Comparison of ENCODE assay signal across 8 mouse cellular contexts in the genomic region with DNA sequence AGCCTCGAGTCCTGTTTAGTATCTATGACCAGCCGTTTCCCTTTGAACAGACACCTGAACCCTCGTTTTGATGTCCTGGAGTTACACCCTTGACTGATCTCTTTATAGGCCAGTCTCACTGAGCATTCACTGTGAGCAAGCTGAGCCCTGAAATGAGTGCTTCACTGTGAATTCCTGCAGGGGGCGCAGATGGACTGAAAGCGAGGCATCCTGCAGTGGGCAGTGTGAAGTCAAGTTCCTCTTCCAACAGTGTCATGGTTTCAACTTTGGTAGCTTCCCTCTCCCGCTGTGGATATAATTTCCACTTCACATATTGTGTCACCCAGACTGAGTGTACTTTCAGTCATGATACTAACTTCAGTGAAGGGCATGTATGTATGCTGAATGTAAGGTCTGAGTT.
A peak's percentile ranks its signal among the peaks of the same experiment; 100 is the strongest.
DNase-seq lines count a peak whose midpoint lies in the region; ATAC-seq and TF ChIP-seq lines count a peak whose summit lies in the region.

No protein-coding gene starts in this region.

- no peaks in the 10 kb centered on the region for H3K9me3 ChIP-seq in forebrain, embryonic 11.5 days (ENCODE audit: control insufficient read depth, low read length)
- no peaks in the 10 kb centered on the region for H3K9me3 ChIP-seq in lung, embryonic 16.5 days (ENCODE audit: control insufficient read depth, low read length)

- TF ChIP-seq CTCF in bone marrow macrophage, adult 2 months (IDR thresholded peaks at IDR 0.05; ENCODE audit: low read depth, low read length): peak; percentile 73
- TF ChIP-seq CTCF in thymus, adult 2 months (IDR thresholded peaks at IDR 0.05; ENCODE audit: borderline replicate concordance, control insufficient read depth, extremely low read depth, insufficient read depth, low read length, poor library complexity): peak; percentile 68; the same call in 1 of the 2 replicates

- no peaks in the 10 kb centered on the region for H3K4me1 ChIP-seq in bone marrow macrophage, adult 2 months (ENCODE audit: control insufficient read depth, insufficient read depth, low read length)
- H3K4me1 ChIP-seq in forebrain, embryonic 11.5 days (replicated peaks; ENCODE audit: control insufficient read depth, insufficient read depth, low read length): no peaks in the 10 kb centered on the region
- peaks cover 8% of the 10 kb centered on the region; the same call in 1 of the 2 replicates for H3K4me1 ChIP-seq in lung, embryonic 16.5 days (replicated peaks; ENCODE audit: control insufficient read depth, insufficient read depth, low read length)
- H3K4me1 ChIP-seq in thymus, adult 2 months (replicated peaks; ENCODE audit: control insufficient read depth, insufficient read depth, low read length): peaks cover 23% of the 10 kb centered on the region

- no peak overlapping the region for H3K27ac ChIP-seq in bone marrow macrophage, adult 2 months (ENCODE audit: insufficient read depth, low read depth, low read length)
- no peak overlapping the region for H3K27ac ChIP-seq in forebrain, embryonic 11.5 days (ENCODE audit: low read depth, low read length)
- no peak overlapping the region for H3K27ac ChIP-seq in lung, embryonic 16.5 days (ENCODE audit: low read length)
- H3K27ac ChIP-seq in thymus, adult 2 months (ENCODE audit: control insufficient read depth, insufficient read depth, low read length): no peak overlapping the region

- no peak overlapping the region for H3K4me2 ChIP-seq in forebrain, embryonic 11.5 days (ENCODE audit: low read depth, low read length, severe bottlenecking)
- no peak overlapping the region for H3K4me2 ChIP-seq in lung, embryonic 16.5 days (ENCODE audit: low read depth, low read length)

- DNase-seq in CD8-positive naive resting alpha-beta T cell, adult 2 months (ENCODE audit: low read depth in 2 of 2, low spot score in 2 of 2): peak; percentile 71 to 80
- DNase-seq in forebrain, embryonic 11.5 days (ENCODE audit: low spot score): peak; percentile 76
- peak; percentile 75 to 81 for DNase-seq in heart, postnatal 36 days
- DNase-seq in layer of hippocampus, adult 11-12 months (ENCODE audit: low spot score): peak; percentile 67
- DNase-seq in ovary, adult 18-20 months (ENCODE audit: low spot score): peak; percentile 18
- DNase-seq in thymus, adult 2 months: peak; percentile 81

- no peak overlapping the region for H3K9ac ChIP-seq in forebrain, embryonic 11.5 days (ENCODE audit: low read length)
- no peak overlapping the region for H3K9ac ChIP-seq in lung, embryonic 16.5 days (ENCODE audit: low read length)

- no peak overlapping the region for H3K4me3 ChIP-seq in bone marrow macrophage, adult 2 months (ENCODE audit: insufficient read depth, low read length)
- H3K4me3 ChIP-seq in forebrain, embryonic 11.5 days (ENCODE audit: low read depth, low read length): no peak overlapping the region
- no peak overlapping the region for H3K4me3 ChIP-seq in lung, embryonic 16.5 days (ENCODE audit: low read length)
- H3K4me3 ChIP-seq in thymus, adult 2 months (ENCODE audit: control insufficient read depth, insufficient read depth, low read length): no peak overlapping the region

- ATAC-seq in forebrain, embryonic 11.5 days (replicated peaks; ENCODE audit: low FRiP score): peak; percentile 82
- ATAC-seq in lung, embryonic 16.5 days (ENCODE audit: low read depth): peak; percentile 63

- no peak for TF ChIP-seq POLR2A in bone marrow macrophage, adult 2 months (IDR thresholded peaks at IDR 0.05; ENCODE audit: borderline replicate concordance, low read depth, low read length)
- no peak for TF ChIP-seq POLR2A in thymus, adult 2 months (IDR thresholded peaks at IDR 0.05; ENCODE audit: control insufficient read depth, extremely low read depth, insufficient read depth, low read length, poor library complexity)

- H3K27me3 ChIP-seq in forebrain, embryonic 11.5 days (ENCODE audit: control insufficient read depth, insufficient read depth, low read length): no peaks in the 10 kb centered on the region
- no peaks in the 10 kb centered on the region for H3K27me3 ChIP-seq in lung, embryonic 16.5 days (ENCODE audit: control insufficient read depth, insufficient read depth, low read depth, low read length)
- H3K27me3 ChIP-seq in thymus, adult 2 months (ENCODE audit: control insufficient read depth, insufficient read depth, low read length): no peaks in the 10 kb centered on the region

- WGBS in forebrain, embryonic 11.5 days: 22% methylated on average over 6 of the region's 6 CpGs
- WGBS in lung, embryonic 16.5 days: 13% methylated on average over 6 of the region's 6 CpGs
- WGBS in thymus, adult 2 months: 11% methylated on average over 6 of the region's 6 CpGs

- H3K36me3 ChIP-seq in forebrain, embryonic 11.5 days (ENCODE audit: control insufficient read depth, insufficient read depth, low read length): no peaks in the 10 kb centered on the region
- no peaks in the 10 kb centered on the region for H3K36me3 ChIP-seq in lung, embryonic 16.5 days (ENCODE audit: control insufficient read depth, insufficient read depth, low read length)
- H3K36me3 ChIP-seq in thymus, adult 2 months (ENCODE audit: control insufficient read depth, insufficient read depth, low read length): no peaks in the 10 kb centered on the region

- intact Hi-C loops in heart, postnatal 36 days (cut with DNase I): loop anchor here (1.0 to 5.0 kb wide), 2 partner anchors 84 to 206 kb away; no protein-coding TSS in a partner anchor

Comparison
In these comparisons a context has a peak if more than half of its experiments do, and no peak if none do; other contexts are left out.
1. DNase-seq: peak in every context shown above with its lines; median percentile 81 in thymus, adult 2 months; 78 in heart, postnatal 36 days; 76 in forebrain, embryonic 11.5 days; 76 in CD8-positive naive resting alpha-beta T cell, adult 2 months; 67 in layer of hippocampus, adult 11-12 months; 18 in ovary, adult 18-20 months.